Mouse (Mus musculus) erythroblast, embryonic 14.5 days (primary cell): ENCODE results near the gene Nelfb.

Experiments
- GATA1 ChIP-seq: IDR thresholded peaks from 2 replicates; pipeline ENCODE4 v1.6.1; 2012; ENCODE audit warnings: low read length, inconsistent platforms, mixed read lengths
- TAL1 ChIP-seq: IDR thresholded peaks from 3 replicates; pipeline ENCODE4 v1.6.1; 2012; ENCODE audit warnings: low read length, inconsistent platforms, mixed read lengths

DNA sequence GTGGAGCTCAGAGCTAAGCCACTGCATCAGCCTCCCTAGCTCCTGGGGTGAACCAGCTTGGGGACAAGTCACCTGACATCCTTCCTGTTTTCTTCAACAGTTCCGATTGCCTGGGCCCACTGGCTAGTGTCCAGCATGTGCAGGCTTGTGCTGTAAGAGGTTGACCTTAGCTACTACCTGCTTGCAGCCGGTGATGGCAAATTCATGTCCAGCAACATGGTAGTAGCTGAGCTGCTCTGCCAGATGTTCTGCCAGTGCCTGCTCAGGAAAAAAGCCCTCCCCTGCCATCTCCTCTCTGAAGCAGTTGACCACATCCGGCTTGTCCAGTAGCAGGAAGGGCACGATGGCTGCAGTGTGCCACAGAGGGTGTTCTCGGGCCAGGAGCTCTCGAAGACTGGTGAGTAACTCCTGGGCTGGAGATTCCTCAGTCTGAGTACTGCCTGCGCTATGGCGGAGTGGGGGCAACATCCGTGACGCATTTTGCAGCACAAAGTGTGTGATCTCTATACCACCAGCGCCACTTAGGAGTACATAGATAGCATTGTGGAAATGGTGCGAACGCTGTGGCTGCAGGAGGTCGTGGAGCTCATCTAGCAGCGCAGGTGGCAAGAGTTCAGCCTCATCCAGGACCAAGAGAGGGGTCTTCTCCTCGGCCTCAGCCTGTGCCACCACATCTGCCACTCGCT is 16.7 kb downstream of the Nelfb start:
- no peak for TF ChIP-seq TAL1
- TF ChIP-seq GATA1, result no peak
